In the genomic region with DNA sequence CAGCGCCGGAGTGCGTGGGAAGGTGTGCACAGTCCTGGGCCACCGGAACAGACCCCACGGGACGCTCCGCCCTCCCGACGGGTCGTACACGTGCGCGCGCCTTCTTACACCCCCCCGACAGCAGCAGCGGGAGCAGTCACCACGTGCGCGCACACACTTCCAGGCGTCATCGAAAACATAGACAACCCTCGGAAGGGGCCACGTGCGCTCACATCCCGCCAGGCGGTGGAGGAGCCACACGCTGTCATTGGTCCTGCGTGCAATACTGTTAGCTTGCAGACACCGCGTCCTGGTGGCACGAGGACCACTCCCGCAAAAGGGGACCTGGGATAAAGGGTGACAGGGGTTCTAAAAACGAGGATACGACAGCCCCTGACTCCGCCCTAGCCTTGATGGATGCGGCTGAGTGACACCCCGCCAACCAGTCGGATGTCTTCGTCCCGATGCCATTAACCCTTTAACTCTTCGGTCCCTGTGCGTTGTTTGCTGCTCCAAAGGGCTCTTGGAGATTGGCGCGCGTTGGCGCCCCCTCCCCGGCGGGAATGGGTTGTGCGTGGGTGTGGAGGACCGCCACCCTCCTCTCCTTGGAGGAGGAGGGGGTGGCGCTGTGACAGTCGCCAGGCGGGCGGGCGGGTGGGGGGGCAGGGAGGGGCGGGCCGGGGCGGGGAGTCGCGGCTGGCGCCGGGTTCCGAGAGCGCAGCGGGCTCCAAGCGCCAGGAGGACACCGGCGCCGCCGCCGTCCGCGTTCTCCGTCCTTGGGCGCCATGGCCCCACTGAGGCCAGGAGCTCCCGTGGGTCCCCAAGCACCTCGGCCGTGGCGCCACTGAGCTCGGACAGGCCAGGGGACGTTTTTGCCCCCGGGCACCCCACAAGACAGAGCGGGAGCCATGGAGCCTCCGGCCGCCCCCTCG, we compare ENCODE assay signal across 8 mouse cellular contexts. TPM values are rescaled to one million over a fixed set of nuclear protein-coding genes. Genes with fewer than 3 reads are reported as not detected.
DNase-seq lines count a peak whose midpoint lies in the region; ATAC-seq lines count a peak whose summit lies in the region.

Gene Pde4a (plus strand): TSS at position 674 of the 911 bp plus-strand sequence.

- H3K27ac ChIP-seq in hindbrain, embryonic 11.5 days (ENCODE audit: low read depth, low read length) = no peak within 1 kb of the TSS

- H3K36me3 ChIP-seq in hindbrain, embryonic 11.5 days (ENCODE audit: control insufficient read depth, insufficient read depth, low read length) = no peaks in the 10 kb centered on the region
- H3K36me3 ChIP-seq in splenic B cell, adult 2 months (ENCODE audit: control insufficient read depth, insufficient read depth, low read length, poor library complexity, severe bottlenecking) = no peaks in the 10 kb centered on the region

- peak; percentile 68 to 77 for DNase-seq in CD8-positive naive resting alpha-beta T cell, adult 2 months (ENCODE audit: low read depth in 2 of 2, low spot score in 2 of 2)
- peak; percentile 36 for DNase-seq in adrenal gland, postnatal 25 days
- peak; percentile 78 to 86 for DNase-seq in frontal cortex, postnatal 14 days (ENCODE audit: low spot score in 2 of 2)
- peak; percentile 59 for DNase-seq in hindbrain, embryonic 11.5 days (ENCODE audit: low spot score)
- peak; percentile 42 to 67 for DNase-seq in layer of hippocampus, postnatal 25 days (ENCODE audit: extremely low spot score in 1 of 2, low spot score in 1 of 2)
- DNase-seq in lung, postnatal 4 days = peak; percentile 73 to 86
- DNase-seq in splenic B cell, adult 2 months (ENCODE audit: low read depth, low spot score) = peak; percentile 86
- no peak for DNase-seq in spleen, postnatal 36 days (ENCODE audit: low spot score in 2 of 2)

- ATAC-seq in hindbrain, embryonic 11.5 days (ENCODE audit: low FRiP score) = no peak

- 1% methylated on average over 76 of the region's 86 CpGs for WGBS in hindbrain, embryonic 11.5 days

- peaks cover 52% of the 10 kb centered on the region for H3K27me3 ChIP-seq in hindbrain, embryonic 11.5 days (ENCODE audit: control insufficient read depth, insufficient read depth, low read length)
- H3K27me3 ChIP-seq in splenic B cell, adult 2 months (ENCODE audit: control insufficient read depth, insufficient read depth, low read length, poor library complexity, severe bottlenecking) = no peaks in the 10 kb centered on the region

- H3K9me3 ChIP-seq in hindbrain, embryonic 11.5 days (ENCODE audit: control insufficient read depth, low read length) = no peaks in the 10 kb centered on the region

- H3K9ac ChIP-seq in hindbrain, embryonic 11.5 days (ENCODE audit: low read depth, low read length) = peak within 1 kb of the TSS; percentile 37; the same call in 1 of the 2 replicates

- H3K4me1 ChIP-seq in hindbrain, embryonic 11.5 days (replicated peaks; ENCODE audit: control insufficient read depth, insufficient read depth, low read length) = peaks cover 17% of the 10 kb centered on the region; the same call in 1 of the 2 replicates

- peak within 1 kb of the TSS; percentile 64 for H3K4me2 ChIP-seq in hindbrain, embryonic 11.5 days (replicated peaks; ENCODE audit: low read depth, low read length)

- peak within 1 kb of the TSS; percentile 41 for H3K4me3 ChIP-seq in hindbrain, embryonic 11.5 days (ENCODE audit: low read depth, low read length)

RNA-seq across cellular contexts. Expression of gene Pde4a, which starts in this region (rescaled TPM):
- 12.9 and 13.1 TPM in 2 replicates for total RNA-seq in adrenal gland, postnatal 25 days (2021)
- polyA plus RNA-seq in hindbrain, embryonic 11.5 days (2014; fragmentation: Nextera tagmentation; extraction: Ambion mirVana) = 5.2 and 5.7 TPM in 2 replicates
- total RNA-seq in layer of hippocampus, postnatal 25 days (2021) = 10 to 100 TPM; 74.0 to 85.1 TPM

Comparison
In these comparisons a context has a peak if more than half of its experiments do, and no peak if none do; other contexts are left out.
1. DNase-seq: peak in CD8-positive naive resting alpha-beta T cell, adult 2 months (2 of 2), adrenal gland, postnatal 25 days (single experiment), frontal cortex, postnatal 14 days (2 of 2), hindbrain, embryonic 11.5 days (single experiment), layer of hippocampus, postnatal 25 days (2 of 2), lung, postnatal 4 days (2 of 2) and splenic B cell, adult 2 months (single experiment); none in spleen, postnatal 36 days (0 of 2).